In genomic region chr17:45575123-45575897, GRCm38 (mm10) we compare ENCODE assay signal across 9 mouse cellular contexts. TPM values are rescaled to one million over a fixed set of nuclear protein-coding genes. Genes with fewer than 3 reads are reported as not detected.
DNase-seq lines count a peak whose midpoint lies in the region; ATAC-seq and TF ChIP-seq lines count a peak whose summit lies in the region.
"Had no signal": no experiment of that assay in that cellular context is flagged by ENCODE, and none has a peak within 500 bp of the region (broad histone marks: within the 10 kb centered on the region; RNA-seq: fewer than 3 reads in every experiment).

No protein-coding gene starts in this region.

- peak overlapping the region; percentile 99 for H3K9ac ChIP-seq in hindbrain, embryonic 12.5 days
- peak overlapping the region; percentile 99 for H3K9ac ChIP-seq in midbrain, embryonic 13.5 days (replicated peaks)

- H3K4me3 ChIP-seq in kidney, adult 2 months (ENCODE audit: insufficient read depth, low read depth, low read length): no peak overlapping the region
- 0 out of 2 replicates have a peak overlapping the region, but pooled peaks have one; percentile 26 for H3K4me3 ChIP-seq in embryonic facial prominence, embryonic 10.5 days
- H3K4me3 ChIP-seq in hindbrain, embryonic 12.5 days: peak overlapping the region; percentile 98; the same call in 1 of the 2 replicates
- 0 out of 2 replicates have a peak overlapping the region, but pooled peaks have one; percentile 99 for H3K4me3 ChIP-seq in midbrain, embryonic 13.5 days (replicated peaks)
- H3K4me3 ChIP-seq in thymus, adult 2 months (ENCODE audit: control insufficient read depth, insufficient read depth, low read length): no peak overlapping the region

- H3K9me3 ChIP-seq in embryonic facial prominence, embryonic 10.5 days: no peaks in the 10 kb centered on the region
- no peaks in the 10 kb centered on the region for H3K9me3 ChIP-seq in hindbrain, embryonic 12.5 days (replicated peaks)
- H3K9me3 ChIP-seq in midbrain, embryonic 13.5 days: no peaks in the 10 kb centered on the region

- H3K27me3 ChIP-seq in kidney, adult 2 months (replicated peaks; ENCODE audit: control insufficient read depth, insufficient read depth, low read length): no peaks in the 10 kb centered on the region
- H3K27me3 ChIP-seq in embryonic facial prominence, embryonic 10.5 days (replicated peaks; ENCODE audit: low read depth, poor library complexity, severe bottlenecking): no peaks in the 10 kb centered on the region
- no peaks in the 10 kb centered on the region for H3K27me3 ChIP-seq in hindbrain, embryonic 12.5 days
- H3K27me3 ChIP-seq in midbrain, embryonic 13.5 days: no peaks in the 10 kb centered on the region
- no peaks in the 10 kb centered on the region for H3K27me3 ChIP-seq in thymus, adult 2 months (ENCODE audit: control insufficient read depth, insufficient read depth, low read length)

- WGBS in kidney, adult 2 months: 94% methylated on average over 8 of the region's 8 CpGs
- 90% methylated on average over 8 of the region's 8 CpGs for WGBS in embryonic facial prominence, embryonic 10.5 days
- 91% methylated on average over 8 of the region's 8 CpGs for WGBS in hindbrain, embryonic 12.5 days
- 91% methylated on average over 8 of the region's 8 CpGs for WGBS in midbrain, embryonic 13.5 days
- 95% methylated on average over 8 of the region's 8 CpGs for WGBS in thymus, adult 2 months

- H3K27ac ChIP-seq in kidney, adult 2 months (ENCODE audit: insufficient read depth, low read depth, low read length): 0 out of 2 replicates have a peak overlapping the region, but pooled peaks have one; percentile 98
- H3K27ac ChIP-seq in embryonic facial prominence, embryonic 10.5 days (replicated peaks): peak overlapping the region; percentile 99
- peak overlapping the region; percentile 96 for H3K27ac ChIP-seq in hindbrain, embryonic 12.5 days
- peak overlapping the region; percentile 98 for H3K27ac ChIP-seq in midbrain, embryonic 13.5 days
- H3K27ac ChIP-seq in thymus, adult 2 months (ENCODE audit: control insufficient read depth, insufficient read depth, low read length): no peak overlapping the region

- no peak for TF ChIP-seq POLR2A in kidney, adult 2 months (IDR thresholded peaks at IDR 0.05; ENCODE audit: low read depth, low read length)
- TF ChIP-seq POLR2A in thymus, adult 2 months (IDR thresholded peaks at IDR 0.05; ENCODE audit: control insufficient read depth, extremely low read depth, insufficient read depth, low read length, poor library complexity): no peak

- no peak for ATAC-seq in hindbrain, embryonic 12.5 days (ENCODE audit: low FRiP score)
- ATAC-seq in midbrain, embryonic 13.5 days: no peak

- H3K36me3 ChIP-seq in kidney, adult 2 months (ENCODE audit: control insufficient read depth, insufficient read depth, low read length): peaks cover 10% of the 10 kb centered on the region
- peaks cover 19% of the 10 kb centered on the region for H3K36me3 ChIP-seq in embryonic facial prominence, embryonic 10.5 days (replicated peaks)
- H3K36me3 ChIP-seq in hindbrain, embryonic 12.5 days: peaks cover 15% of the 10 kb centered on the region
- peaks cover 14% of the 10 kb centered on the region for H3K36me3 ChIP-seq in midbrain, embryonic 13.5 days
- peaks cover 14% of the 10 kb centered on the region for H3K36me3 ChIP-seq in thymus, adult 2 months (ENCODE audit: control insufficient read depth, insufficient read depth, low read length)

- H3K4me2 ChIP-seq in hindbrain, embryonic 12.5 days (replicated peaks): no peak overlapping the region
- peak overlapping the region; percentile 85 for H3K4me2 ChIP-seq in midbrain, embryonic 13.5 days (replicated peaks)

- TF ChIP-seq CTCF in kidney, adult 2 months (conservative IDR thresholded peaks at IDR 0.05; ENCODE audit: insufficient read depth, insufficient read length, low read depth, low read length): no peak
- TF ChIP-seq CTCF in thymus, adult 2 months (IDR thresholded peaks at IDR 0.05; ENCODE audit: borderline replicate concordance, control insufficient read depth, extremely low read depth, insufficient read depth, low read length, poor library complexity): no peak

- peaks cover 10% of the 10 kb centered on the region; the same call in 1 of the 2 replicates for H3K4me1 ChIP-seq in kidney, adult 2 months (ENCODE audit: control insufficient read depth, insufficient read depth, low read length)
- peaks cover 34% of the 10 kb centered on the region for H3K4me1 ChIP-seq in embryonic facial prominence, embryonic 10.5 days
- H3K4me1 ChIP-seq in hindbrain, embryonic 12.5 days: peaks cover 26% of the 10 kb centered on the region
- peaks cover 31% of the 10 kb centered on the region for H3K4me1 ChIP-seq in midbrain, embryonic 13.5 days (replicated peaks)
- peaks cover 15% of the 10 kb centered on the region for H3K4me1 ChIP-seq in thymus, adult 2 months (replicated peaks; ENCODE audit: control insufficient read depth, insufficient read depth, low read length)

- DNase-seq in kidney, adult 2 months: no peak
- no peak for DNase-seq in kidney, adult 18-20 months
- DNase-seq in embryonic facial prominence, embryonic 10.5 days (ENCODE audit: low spot score): no peak
- DNase-seq in thymus, adult 2 months: no peak
- DNase-seq in ovary, postnatal 36 days (ENCODE audit: low spot score): no peak
- DNase-seq in urinary bladder, postnatal 36 days (ENCODE audit: low spot score in 2 of 2): no peak
- DNase-seq: cerebellum, adult 8-10 months had no signal

RNA-seq across cellular contexts. Expression of gene Hsp90ab1, which starts 2.2 kb away (rescaled TPM):
- polyA plus RNA-seq in kidney, adult 2 months (2012; rRNA removed): 369 and 408 TPM in 2 replicates
- polyA plus RNA-seq in embryonic facial prominence, embryonic 10.5 days (2016; fragmentation: Nextera tagmentation; extraction: Ambion mirVana): 2,187 and 2,215 TPM in 2 replicates
- polyA plus RNA-seq in hindbrain, embryonic 12.5 days (2016; fragmentation: Nextera tagmentation; extraction: Ambion mirVana): 1,350 and 1,487 TPM in 2 replicates
- polyA plus RNA-seq in midbrain, embryonic 13.5 days (2015; fragmentation: Nextera tagmentation; extraction: Ambion mirVana): 1,587 and 1,677 TPM in 2 replicates
- polyA plus RNA-seq in thymus, adult 2 months (2012; rRNA removed): 455 and 506 TPM in 2 replicates

RNA-seq across cellular contexts. Expression of gene Slc35b2, which starts 11.6 kb away (rescaled TPM):
- 75.5 and 96.1 TPM in 2 replicates for polyA plus RNA-seq in kidney, adult 2 months (2012; rRNA removed)
- polyA plus RNA-seq in embryonic facial prominence, embryonic 10.5 days (2016; fragmentation: Nextera tagmentation; extraction: Ambion mirVana): 95.8 and 101 TPM in 2 replicates
- polyA plus RNA-seq in hindbrain, embryonic 12.5 days (2016; fragmentation: Nextera tagmentation; extraction: Ambion mirVana): 90.6 and 92.4 TPM in 2 replicates
- polyA plus RNA-seq in midbrain, embryonic 13.5 days (2015; fragmentation: Nextera tagmentation; extraction: Ambion mirVana): 89.2 and 95.3 TPM in 2 replicates
- polyA plus RNA-seq in thymus, adult 2 months (2012; rRNA removed): 135 and 137 TPM in 2 replicates

RNA-seq across cellular contexts. Expression of gene Nfkbie, which starts 19.8 kb away (rescaled TPM):
- polyA plus RNA-seq in kidney, adult 2 months (2012; rRNA removed): 4.3 and 5.8 TPM in 2 replicates
- polyA plus RNA-seq in embryonic facial prominence, embryonic 10.5 days (2016; fragmentation: Nextera tagmentation; extraction: Ambion mirVana): 6.6 and 7.1 TPM in 2 replicates
- 7.0 and 7.7 TPM in 2 replicates for polyA plus RNA-seq in hindbrain, embryonic 12.5 days (2016; fragmentation: Nextera tagmentation; extraction: Ambion mirVana)
- 5.2 and 7.1 TPM in 2 replicates for polyA plus RNA-seq in midbrain, embryonic 13.5 days (2015; fragmentation: Nextera tagmentation; extraction: Ambion mirVana)
- polyA plus RNA-seq in thymus, adult 2 months (2012; rRNA removed): 64.5 and 77.4 TPM in 2 replicates

RNA-seq across cellular contexts. Expression of gene Slc29a1, which starts 24.1 kb away (rescaled TPM):
- 89.5 and 90.4 TPM in 2 replicates for polyA plus RNA-seq in kidney, adult 2 months (2012; rRNA removed)
- 53.4 and 58.1 TPM in 2 replicates for polyA plus RNA-seq in embryonic facial prominence, embryonic 10.5 days (2016; fragmentation: Nextera tagmentation; extraction: Ambion mirVana)
- polyA plus RNA-seq in hindbrain, embryonic 12.5 days (2016; fragmentation: Nextera tagmentation; extraction: Ambion mirVana): 44.4 and 47.2 TPM in 2 replicates
- 29.7 and 30.4 TPM in 2 replicates for polyA plus RNA-seq in midbrain, embryonic 13.5 days (2015; fragmentation: Nextera tagmentation; extraction: Ambion mirVana)
- 358 and 385 TPM in 2 replicates for polyA plus RNA-seq in thymus, adult 2 months (2012; rRNA removed)

RNA-seq across cellular contexts. Expression of gene Tmem151b, which starts 25.8 kb away (rescaled TPM):
- polyA plus RNA-seq in kidney, adult 2 months (2012; rRNA removed): 1.9 and 2.1 TPM in 2 replicates
- 5.8 and 8.3 TPM in 2 replicates for polyA plus RNA-seq in embryonic facial prominence, embryonic 10.5 days (2016; fragmentation: Nextera tagmentation; extraction: Ambion mirVana)
- 12.3 and 13.0 TPM in 2 replicates for polyA plus RNA-seq in hindbrain, embryonic 12.5 days (2016; fragmentation: Nextera tagmentation; extraction: Ambion mirVana)
- polyA plus RNA-seq in midbrain, embryonic 13.5 days (2015; fragmentation: Nextera tagmentation; extraction: Ambion mirVana): 23.5 and 25.5 TPM in 2 replicates
- 44.6 and 65.5 TPM in 2 replicates for polyA plus RNA-seq in thymus, adult 2 months (2012; rRNA removed)

Comparison
In these comparisons a context has a peak if more than half of its experiments do, and no peak if none do; other contexts are left out.
1. H3K4me3 ChIP-seq: peak in embryonic facial prominence, embryonic 10.5 days (single experiment), hindbrain, embryonic 12.5 days (single experiment) and midbrain, embryonic 13.5 days (single experiment); none in kidney, adult 2 months (single experiment) and thymus, adult 2 months (single experiment).